Mouse (Mus musculus) ZHBTc4 (cell line): ENCODE measurements at regions not wholly inside any gene's neighbourhood (a gene's known extent, or its start where the extent isn't known, plus 50 kb on each side); places are given as distances from the start of the nearest gene placed in this dataset.

Experiments used
- DNase-seq: peaks from one replicate; pipeline ENCODE4 v3.0.0-alpha.2; 2011; ENCODE audit warnings: low read depth, low spot score

DNA sequence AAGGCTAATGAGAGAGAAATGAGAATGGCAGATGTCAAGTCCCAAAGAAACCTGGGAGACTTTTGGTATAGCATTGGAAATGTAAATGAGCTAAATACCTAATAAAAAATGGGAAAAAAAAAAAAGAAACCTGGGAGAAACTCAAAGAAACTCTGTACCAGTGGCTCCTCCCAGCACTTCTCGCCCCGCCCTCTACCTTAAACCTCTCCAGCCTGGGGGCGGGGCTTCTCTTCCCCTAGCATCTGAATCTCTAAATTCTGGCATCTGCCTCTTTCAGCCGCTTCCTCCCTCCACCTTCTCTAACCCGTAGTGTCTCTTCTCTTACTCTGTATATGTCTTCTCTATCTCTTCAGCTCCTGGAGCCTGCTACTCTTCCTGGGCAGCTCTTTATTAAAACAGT lies 53.2 kb downstream of the Gpr6 start:
- peak; percentile 58 for DNase-seq

GRCm38 (mm10) chr10:41016547-41016946 lies 55.5 kb downstream of the Gpr6 start:
- DNase-seq = no peak

DNA sequence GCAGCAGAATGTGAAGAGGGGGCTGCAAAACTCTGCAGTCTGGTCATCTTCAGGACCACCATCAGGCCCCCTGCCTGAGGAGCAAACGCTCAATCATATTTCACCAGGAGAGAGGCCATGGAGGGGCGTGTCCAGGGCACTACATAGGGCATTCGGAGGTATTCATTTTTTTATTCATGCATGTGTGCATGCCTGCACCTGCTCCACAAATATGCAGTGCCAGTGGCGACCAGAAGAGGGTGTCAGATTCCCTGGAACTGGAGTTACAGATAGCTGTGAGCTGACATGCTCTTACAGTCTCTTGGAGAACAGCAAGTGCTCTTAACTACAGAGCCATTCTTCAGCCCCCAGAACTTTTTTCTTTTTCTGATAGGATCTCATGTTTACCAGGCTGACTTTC lies 56.4 kb downstream of the Gpr6 start:
- DNase-seq = peak; percentile 75

GRCm38 (mm10) chr10:41010585-41010984 lies 61.5 kb downstream of the Gpr6 start:
- DNase-seq = no peak

DNA sequence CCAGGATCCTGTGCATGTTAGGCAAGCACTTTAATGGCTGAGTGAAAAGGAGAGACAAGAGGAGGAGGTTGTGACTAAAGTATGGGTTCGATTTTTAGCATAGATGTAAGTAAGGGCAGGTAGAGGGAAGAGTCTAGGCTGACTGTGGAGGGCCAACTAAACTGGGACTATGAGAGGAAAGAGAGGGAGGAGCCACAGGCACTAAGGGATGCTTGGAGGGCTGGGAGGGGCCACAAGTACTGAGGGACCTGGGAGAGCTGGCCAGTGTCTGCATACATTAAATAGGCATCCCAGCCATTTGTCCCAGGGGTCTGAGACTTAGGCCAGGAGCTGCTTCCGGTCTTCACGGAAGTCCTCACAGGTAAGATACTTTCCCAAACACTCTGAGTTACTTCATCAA lies 64.2 kb downstream of the Gpr6 start:
- peak; percentile 35 for DNase-seq

DNA sequence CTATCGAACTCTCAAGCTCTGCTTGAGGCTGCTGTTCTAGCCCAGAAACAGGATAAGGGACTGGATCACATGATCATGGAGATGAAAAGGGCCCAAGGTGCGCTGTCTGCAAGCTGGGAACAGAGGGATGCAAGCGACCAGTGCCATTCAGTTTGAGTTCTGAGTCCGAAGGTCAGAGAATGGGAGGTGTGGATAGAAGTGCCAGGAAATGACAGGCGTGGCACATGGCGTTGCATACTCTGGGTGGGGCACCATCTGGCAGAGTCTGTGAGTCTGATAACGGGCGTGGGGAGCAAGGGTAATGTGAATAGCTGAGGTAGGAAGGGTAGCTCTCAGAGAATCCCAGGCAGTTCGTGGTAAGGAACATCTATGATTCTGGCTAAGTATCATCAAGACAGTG lies 65.5 kb downstream of the Gpr6 start:
- DNase-seq = peak; percentile 86

DNA sequence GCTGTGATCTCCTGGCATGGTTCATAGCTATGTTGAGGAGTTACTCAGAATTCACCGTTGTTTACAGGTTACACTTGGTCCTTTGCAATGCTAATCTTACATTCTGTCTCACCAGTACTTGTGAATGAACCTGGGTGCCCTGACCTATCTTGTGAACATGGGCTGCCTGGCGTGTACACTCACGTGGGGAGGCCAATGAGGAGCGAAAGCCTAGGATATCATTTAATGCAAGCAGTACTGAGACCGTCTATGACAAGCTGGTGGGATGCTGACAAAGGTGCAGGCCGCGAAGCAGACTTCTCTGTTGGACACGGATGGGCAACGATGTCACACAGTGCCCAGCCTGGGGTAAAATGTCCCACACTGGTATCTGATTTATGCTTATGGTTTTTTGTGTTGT lies 66.3 kb downstream of the Gpr6 start:
- no peak for DNase-seq

DNA sequence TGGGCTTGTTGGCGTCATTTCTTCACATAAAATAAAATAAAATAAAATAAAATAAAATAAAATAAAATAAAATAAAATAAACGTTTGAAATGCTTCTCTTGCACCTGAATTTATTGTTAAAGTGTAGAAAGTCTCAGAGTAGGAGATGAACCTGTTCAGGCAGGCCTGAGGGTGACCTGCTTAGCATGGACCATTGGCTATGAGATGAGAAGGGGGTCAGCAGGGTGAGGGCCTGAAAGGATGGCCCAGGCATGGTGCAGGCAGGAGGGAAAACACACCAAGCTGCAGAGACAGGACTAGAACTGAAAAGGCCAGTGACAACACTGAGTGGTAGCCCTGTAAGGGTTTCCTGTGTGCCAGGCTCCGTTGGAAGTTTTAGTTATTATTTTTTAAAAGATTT lies 67.3 kb downstream of the Gpr6 start:
- DNase-seq = no peak

GRCm38 (mm10) chr10:41004044-41004689 lies 67.9 kb downstream of the Gpr6 start:
- peak; percentile 90 for DNase-seq

- no peak for DNase-seq
Observed at GRCm38 (mm10) chr10:41003197-41003596, 68.9 kb downstream of the Gpr6 start.

GRCm38 (mm10) chr10:41000965-41001364 lies 71.1 kb downstream of the Gpr6 start:
- DNase-seq = no peak

DNA sequence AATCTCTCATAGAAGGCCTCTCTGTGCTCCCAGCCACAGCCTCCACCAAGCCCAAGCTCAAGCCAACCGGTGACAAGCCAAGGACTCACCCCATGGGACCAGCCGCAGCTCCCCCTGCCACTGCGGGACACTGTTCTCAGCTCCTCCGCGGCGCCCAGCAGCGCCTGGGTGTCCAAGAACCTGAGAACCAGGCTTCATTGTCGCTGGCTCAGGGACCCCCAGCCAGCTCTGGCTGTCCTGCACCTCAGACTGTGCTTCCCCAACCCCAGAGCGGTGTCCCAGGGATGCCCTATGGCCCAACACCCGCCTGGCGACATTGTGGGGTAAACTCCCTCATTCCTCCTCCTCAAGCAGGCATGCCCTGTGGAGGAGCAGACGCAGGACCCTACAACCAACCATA lies 72.6 kb downstream of the Gpr6 start:
- peak; percentile 56 for DNase-seq

DNA sequence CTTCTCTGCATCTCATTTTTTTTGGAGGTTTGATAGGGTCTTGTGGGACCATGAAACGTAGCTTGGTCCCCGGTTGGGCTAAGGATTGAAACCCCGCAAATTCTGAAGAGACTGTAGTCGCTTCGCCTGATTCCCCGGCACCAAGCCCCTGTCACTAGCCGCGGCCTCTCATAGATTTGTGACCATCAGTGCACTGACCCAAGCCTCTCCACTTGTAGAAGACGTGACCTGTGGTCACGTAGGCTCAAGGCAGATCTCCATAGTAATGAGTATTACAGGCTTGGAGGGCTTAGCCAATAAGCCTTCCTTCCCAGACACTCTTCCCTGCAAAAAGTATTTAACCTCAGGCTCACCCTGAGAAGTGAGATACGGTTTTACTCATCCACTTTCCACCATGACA lies 73.3 kb downstream of the Gpr6 start:
- no peak for DNase-seq

GRCm38 (mm10) chr10:40998330-40998729 lies 73.8 kb downstream of the Gpr6 start:
- DNase-seq = no peak

GRCm38 (mm10) chr10:40997606-40998005 lies 74.5 kb downstream of the Gpr6 start:
- DNase-seq = peak; percentile 62
